Mouse (Mus musculus) CH12.LX (cell line): ENCODE measurements at regions not wholly inside any gene's neighbourhood (a gene's known extent, or its start where the extent isn't known, plus 50 kb on each side); places are given as distances from the start of the nearest gene placed in this dataset.

ENCODE experiments used
- DNase-seq: peaks from one replicate; pipeline ENCODE4 v3.0.0-alpha.2; 2013; ENCODE audit errors: extremely low read depth
- H3K27ac ChIP-seq: 2 replicates; pipeline ENCODE4 v1.5.1; 2012; ENCODE audit warnings: low read depth, mild to moderate bottlenecking, control low read depth, moderate library complexity; ENCODE audit not compliant: insufficient read depth
- H3K27me3 ChIP-seq: replicated peaks from 2 replicates; pipeline ENCODE3; 2012; ENCODE audit warnings: inconsistent platforms
- H3K36me3 ChIP-seq, 2 experiments: replicated peaks in 1 of 2; 2 replicates each; pipeline versions ENCODE3 to v1.6.1; 2012; ENCODE audit warnings: inconsistent platforms in 1 of 2, low read length in 1 of 2, mild to moderate bottlenecking in 1 of 2, mixed read lengths in 1 of 2, moderate library complexity in 1 of 2; ENCODE audit not compliant: control insufficient read depth in 1 of 2, insufficient read depth in 1 of 2
- H3K4me1 ChIP-seq, 2 experiments: 2 replicates each; pipeline ENCODE4 v1.6.1; 2012; ENCODE audit warnings: inconsistent platforms in 1 of 2, moderate library complexity in 1 of 2; ENCODE audit not compliant: insufficient read depth in 2 of 2, control insufficient read depth in 1 of 2
- H3K4me2 ChIP-seq: 2 replicates; pipeline ENCODE4 v1.6.1; 2012; ENCODE audit warnings: low read depth, mild to moderate bottlenecking, control low read depth; ENCODE audit not compliant: poor library complexity, insufficient read depth, severe bottlenecking
- H3K4me3 ChIP-seq, 3 experiments: fragments of 150-350 bp in 1 of 3; sonication (generic) in 1 of 3; replicated peaks in 1 of 3; 2 replicates each; pipeline versions ENCODE3 to v1.5.1; 2011 to 2012; ENCODE audit warnings: low read depth in 2 of 3, low read length in 2 of 3, mild to moderate bottlenecking in 2 of 3, moderate library complexity in 2 of 3, control low read depth in 1 of 3, improper control_type of control experiment in 1 of 3, inconsistent platforms in 1 of 3, mixed read lengths in 1 of 3; ENCODE audit not compliant: poor library complexity in 1 of 3
- H3K79me2 ChIP-seq: replicated peaks from 2 replicates; pipeline ENCODE4 v1.6.1; 2012; ENCODE audit warnings: mild to moderate bottlenecking, moderate library complexity; ENCODE audit not compliant: control insufficient read depth, poor library complexity, insufficient read depth, severe bottlenecking; ENCODE audit errors: extremely low read depth
- H3K9ac ChIP-seq: 2 replicates; pipeline ENCODE4 v1.6.1; 2012; ENCODE audit warnings: low read depth, mild to moderate bottlenecking, control low read depth, moderate library complexity; ENCODE audit not compliant: insufficient read depth
- H3K9me3 ChIP-seq: replicated peaks from 2 replicates; pipeline ENCODE3; 2012; ENCODE audit warnings: low read length, inconsistent platforms, mixed read lengths
- BHLHE40 ChIP-seq: IDR thresholded peaks from 2 replicates; pipeline ENCODE4 v1.6.1; 2011; ENCODE audit warnings: mild to moderate bottlenecking, low read depth, low read length, improper control_type of control experiment
- CHD2 ChIP-seq: IDR thresholded peaks from 2 replicates; pipeline ENCODE4 v1.6.1; 2011; ENCODE audit warnings: low read length, improper control_type of control experiment
- E2F4 ChIP-seq: IDR thresholded peaks from 2 replicates; pipeline ENCODE4 v1.6.1; 2011; ENCODE audit warnings: low read depth, low read length, improper control_type of control experiment; ENCODE audit not compliant: insufficient replicate concordance
- GABPA ChIP-seq: IDR thresholded peaks from 2 replicates; pipeline ENCODE4 v1.6.1; 2012; ENCODE audit warnings: low read depth, low read length, improper control_type of control experiment, inconsistent platforms; ENCODE audit not compliant: insufficient replicate concordance
- HCFC1 ChIP-seq: IDR thresholded peaks from 2 replicates; pipeline ENCODE4 v1.6.1; 2012; ENCODE audit warnings: low read depth, mild to moderate bottlenecking, inconsistent platforms, low read length, improper control_type of control experiment
- JUND ChIP-seq: conservative IDR thresholded peaks from 2 replicates; pipeline ENCODE4 v1.6.1; 2011; ENCODE audit warnings: low read depth, low read length, improper control_type of control experiment
- MAX ChIP-seq: IDR thresholded peaks from 2 replicates; pipeline ENCODE4 v1.6.1; 2011; ENCODE audit warnings: low read length, improper control_type of control experiment
- MEF2A ChIP-seq: IDR thresholded peaks from 2 replicates; pipeline ENCODE4 v1.6.1; 2014; ENCODE audit warnings: low read depth, mild to moderate bottlenecking, inconsistent platforms, low read length, improper control_type of control experiment, borderline replicate concordance
- MXI1 ChIP-seq: IDR thresholded peaks from 2 replicates; pipeline ENCODE4 v1.6.1; 2011; ENCODE audit warnings: mild to moderate bottlenecking, low read depth, low read length, improper control_type of control experiment
- MYC ChIP-seq: IDR thresholded peaks from 2 replicates; pipeline ENCODE4 v1.6.1; 2011; ENCODE audit warnings: low read depth, mild to moderate bottlenecking, improper control_type of control experiment, low read length
- NRF1 ChIP-seq: IDR thresholded peaks from 2 replicates; pipeline ENCODE4 v1.6.1; 2014; ENCODE audit warnings: low read depth, mild to moderate bottlenecking, inconsistent platforms, low read length, improper control_type of control experiment, moderate library complexity
- POLR2A ChIP-seq: IDR thresholded peaks from 2 replicates; pipeline ENCODE4 v1.6.1; 2011; ENCODE audit warnings: low read depth, mild to moderate bottlenecking, improper control_type of control experiment, low read length
- POLR2AphosphoS2 ChIP-seq: IDR thresholded peaks from 2 replicates; pipeline ENCODE4 v1.6.1; 2011; ENCODE audit warnings: low read depth, low read length, improper control_type of control experiment
- RAD21 ChIP-seq: IDR thresholded peaks from 2 replicates; pipeline ENCODE4 v1.6.1; 2011; ENCODE audit warnings: low read depth, mild to moderate bottlenecking, low read length, improper control_type of control experiment, moderate library complexity
- RCOR1 ChIP-seq: conservative IDR thresholded peaks from 2 replicates; pipeline ENCODE4 v1.6.1; 2012; ENCODE audit warnings: low read depth, mild to moderate bottlenecking, inconsistent platforms, low read length, improper control_type of control experiment
- SMC3 ChIP-seq: IDR thresholded peaks from 2 replicates; pipeline ENCODE4 v1.6.1; 2011; ENCODE audit warnings: low read depth, low read length, improper control_type of control experiment
- TCF12 ChIP-seq: IDR thresholded peaks from 2 replicates; pipeline ENCODE4 v1.6.1; 2014; ENCODE audit warnings: low read depth, mild to moderate bottlenecking, inconsistent platforms, low read length, improper control_type of control experiment
- UBTF ChIP-seq: IDR thresholded peaks from 2 replicates; pipeline ENCODE4 v1.6.1; 2012; ENCODE audit warnings: low read depth, mild to moderate bottlenecking, inconsistent platforms, low read length, improper control_type of control experiment, moderate library complexity
- USF1 ChIP-seq: IDR thresholded peaks from 2 replicates; pipeline ENCODE4 v1.6.1; 2014; ENCODE audit warnings: low read depth, mild to moderate bottlenecking, inconsistent platforms, low read length, improper control_type of control experiment
- ZC3H11A ChIP-seq: IDR thresholded peaks from 2 replicates; pipeline ENCODE4 v1.6.1; 2012; ENCODE audit warnings: low read depth, mild to moderate bottlenecking, inconsistent platforms, low read length, improper control_type of control experiment
- dilution Hi-C: fragments of 300-500 bp; cut with MboI; formaldehyde crosslinking; loops from 2 replicates; pipeline ENCODE4 v1.14.3; 2020; ENCODE audit warnings: low sequenced_read_pairs; ENCODE audit not compliant: extremely low pct_unique_long_range_greater_than_20kb, extremely low pct_ligation_motif_present
- in situ Hi-C: fragments of 300-500 bp; cut with MboI; formaldehyde crosslinking; loops from 3 replicates; pipeline ENCODE4 v1.14.3; 2019; ENCODE audit warnings: low sequenced_read_pairs, low pct_ligation_motif_present, low pct_unique_long_range_greater_than_20kb, mixed read lengths

DNA sequence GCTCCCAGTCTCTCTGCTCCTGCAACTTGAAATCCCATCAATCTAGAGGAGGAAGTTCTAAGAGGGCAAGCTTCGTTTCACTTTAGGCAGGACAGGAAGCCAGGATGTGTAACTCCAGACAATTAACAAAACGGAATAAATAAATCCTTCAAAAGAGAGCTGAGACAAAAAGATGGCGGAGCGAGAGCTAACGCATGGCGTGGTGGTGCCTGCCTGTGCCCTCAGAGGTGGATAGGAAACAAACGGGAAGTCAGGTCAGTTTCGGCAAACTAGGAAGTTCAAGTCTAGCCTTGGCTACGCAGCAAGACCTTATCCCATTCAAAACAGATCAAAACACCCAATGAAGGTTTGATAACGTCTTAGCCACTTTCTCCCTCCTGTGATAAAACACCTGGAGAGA, 52.1 kb upstream of the Kras start:
- H3K79me2 ChIP-seq: no peaks in the 10 kb centered on the region
- dilution Hi-C loops (no loop called here), in situ Hi-C loops (no loop called here)
- H3K27me3 ChIP-seq: no peaks in the 10 kb centered on the region
- no peak overlapping the region for H3K4me2 ChIP-seq
- H3K27ac ChIP-seq: no peak overlapping the region
- no peaks in the 10 kb centered on the region for H3K36me3 ChIP-seq
- H3K9ac ChIP-seq: no peak overlapping the region
- DNase-seq: no peak
- peaks cover 9 to 18% of the 10 kb centered on the region in 2 experiments for H3K4me1 ChIP-seq
- no peak for TF ChIP-seq MEF2A
- no peak for TF ChIP-seq JUND
- no peak for TF ChIP-seq UBTF
- TF ChIP-seq POLR2A: no peak
- TF ChIP-seq SMC3: no peak
- no peak for TF ChIP-seq HCFC1
- no peaks in the 10 kb centered on the region for H3K9me3 ChIP-seq
- no peak overlapping the region for H3K4me3 ChIP-seq

DNA sequence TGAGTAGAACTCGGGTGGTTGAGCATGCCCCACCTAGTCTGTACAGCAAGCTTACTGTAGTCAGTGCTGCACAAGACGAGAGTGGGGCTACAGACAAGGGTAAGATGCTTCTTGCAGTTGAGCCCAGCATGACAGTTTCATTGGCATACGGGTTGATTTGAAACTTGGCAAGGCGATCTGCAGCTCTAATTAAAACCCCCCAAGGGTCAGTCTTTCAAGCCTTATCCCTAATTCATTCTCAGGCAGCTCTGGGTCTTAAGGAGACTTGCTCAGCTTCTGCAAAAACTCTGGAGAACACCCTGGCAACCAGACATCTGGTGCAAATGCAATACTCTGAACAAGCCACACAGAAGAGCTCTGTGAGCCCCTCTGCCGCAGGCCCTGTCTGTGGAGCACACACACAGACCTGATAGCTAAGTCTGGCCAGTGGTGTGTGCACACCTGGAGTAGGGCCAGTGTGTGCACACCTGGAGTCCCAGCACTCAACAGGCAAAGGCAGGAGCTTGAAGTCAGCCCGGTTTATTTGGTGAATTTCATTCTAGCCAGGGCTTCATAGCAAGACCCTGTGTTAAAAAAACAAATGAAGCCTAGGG, 50.3 kb upstream of the Kras start:
- H3K9me3 ChIP-seq: no peaks in the 10 kb centered on the region
- H3K27me3 ChIP-seq: no peaks in the 10 kb centered on the region
- H3K4me2 ChIP-seq: no peak overlapping the region
- no peak overlapping the region for H3K4me3 ChIP-seq
- TF ChIP-seq GABPA: no peak
- no peak for TF ChIP-seq CHD2
- no peak for TF ChIP-seq MXI1
- no peak for TF ChIP-seq SMC3
- no peak for TF ChIP-seq MEF2A
- TF ChIP-seq POLR2AphosphoS2: no peak
- TF ChIP-seq TCF12: no peak
- no peak for TF ChIP-seq RAD21
- TF ChIP-seq RCOR1: no peak
- no peak for TF ChIP-seq MYC
- TF ChIP-seq ZC3H11A: no peak
- TF ChIP-seq E2F4: no peak
- TF ChIP-seq NRF1: no peak
- no peak for TF ChIP-seq USF1
- no peak for TF ChIP-seq BHLHE40
- TF ChIP-seq MAX: no peak
- TF ChIP-seq JUND: no peak
- in situ Hi-C loops: no loop called here
- no peak for DNase-seq
- no peaks in the 10 kb centered on the region for H3K36me3 ChIP-seq
- dilution Hi-C loops: no loop called here
- no peak overlapping the region for H3K9ac ChIP-seq
- H3K79me2 ChIP-seq: no peaks in the 10 kb centered on the region
- H3K4me1 ChIP-seq: peaks cover 0 to 4% of the 10 kb centered on the region in 2 experiments; a peak in 2 of 4 replicates
- no peak overlapping the region for H3K27ac ChIP-seq
